Mouse (Mus musculus) embryonic facial prominence, embryonic 13.5 days (tissue): Measurements from ENCODE around the gene Leng9. TPM values are rescaled to one million over a fixed set of nuclear protein-coding genes. Genes with fewer than 3 reads are reported as not detected.

ENCODE experiments used
- ATAC-seq: fragments of 200-750 bp; cut with Nextera tagmentation; 2 replicates; pipeline ENCODE4 v1.8.0; 2017; ENCODE audit warnings: low read depth; ENCODE audit not compliant: insufficient number of reproducible peaks, insufficient read depth, low FRiP score, low TSS enrichment
- H3K27ac ChIP-seq: fragments of 300-500 bp; sonication (generic); 2 replicates; pipeline ENCODE4 v1.5.1; 2015; ENCODE audit warnings: moderate library complexity, mild to moderate bottlenecking, inconsistent platforms
- H3K27me3 ChIP-seq: fragments of 300-500 bp; sonication (generic); 2 replicates; pipeline ENCODE4 v1.6.1; 2015; ENCODE audit warnings: mild to moderate bottlenecking, inconsistent platforms
- H3K36me3 ChIP-seq: fragments of 300-500 bp; sonication (generic); 2 replicates; pipeline ENCODE4 v1.6.1; 2015; ENCODE audit warnings: mild to moderate bottlenecking, inconsistent platforms
- H3K4me1 ChIP-seq: fragments of 300-500 bp; sonication (generic); 2 replicates; pipeline ENCODE4 v1.6.1; 2015; ENCODE audit warnings: inconsistent platforms
- H3K4me2 ChIP-seq: fragments of 300-500 bp; sonication (generic); 2 replicates; pipeline ENCODE4 v1.6.1; 2015; ENCODE audit warnings: moderate library complexity, mild to moderate bottlenecking, inconsistent platforms
- H3K4me3 ChIP-seq: fragments of 300-500 bp; sonication (generic); 2 replicates; pipeline ENCODE4 v1.5.1; 2015; ENCODE audit warnings: mild to moderate bottlenecking, inconsistent platforms
- H3K9ac ChIP-seq: fragments of 300-500 bp; sonication (generic); 2 replicates; pipeline ENCODE4 v1.6.1; 2015; ENCODE audit warnings: mild to moderate bottlenecking, inconsistent platforms
- H3K9me3 ChIP-seq: fragments of 300-500 bp; sonication (generic); 2 replicates; pipeline ENCODE4 v1.6.1; 2016; ENCODE audit warnings: inconsistent platforms
- WGBS: fragments of 180-500 bp; shearing (Covaris S2); methylation state at CpG from one replicate; pipeline ENCODE4 v1.1.7; 2015; ENCODE audit warnings: mixed read lengths; 5-methylcytosine and 5-hydroxymethylcytosine counted together
- polyA plus RNA-seq: library from polyadenylated mRNA; unstranded; fragments of >200 nt; fragmentation: Nextera tagmentation; extraction: Ambion mirVana; gene quantifications from 2 replicates; pipeline ENCODE4 v1.2.1, GENCODE M21; 2015

Leng9 gene
- polyA plus RNA-seq, 1 experiment from 2014 or later: 5.4 TPM

GRCm38 (mm10) chr7:4142796-4143445 is 7.3 kb downstream of the Leng9 start:
- Histone ChIP-seq H3K9me3 (no peaks in the 10 kb centered on the region), H3K9ac (no peak overlapping the region), H3K36me3 (peaks cover 95% of the 10 kb centered on the region), H3K27ac (no peak overlapping the region), H3K4me2 (no peak overlapping the region), H3K4me3 (no peak overlapping the region), H3K4me1 (peaks cover 14% of the 10 kb centered on the region), H3K27me3 (no peaks in the 10 kb centered on the region)
- WGBS: 96% methylated on average over 10 of the region's 10 CpGs
- ATAC-seq: no peak

DNA sequence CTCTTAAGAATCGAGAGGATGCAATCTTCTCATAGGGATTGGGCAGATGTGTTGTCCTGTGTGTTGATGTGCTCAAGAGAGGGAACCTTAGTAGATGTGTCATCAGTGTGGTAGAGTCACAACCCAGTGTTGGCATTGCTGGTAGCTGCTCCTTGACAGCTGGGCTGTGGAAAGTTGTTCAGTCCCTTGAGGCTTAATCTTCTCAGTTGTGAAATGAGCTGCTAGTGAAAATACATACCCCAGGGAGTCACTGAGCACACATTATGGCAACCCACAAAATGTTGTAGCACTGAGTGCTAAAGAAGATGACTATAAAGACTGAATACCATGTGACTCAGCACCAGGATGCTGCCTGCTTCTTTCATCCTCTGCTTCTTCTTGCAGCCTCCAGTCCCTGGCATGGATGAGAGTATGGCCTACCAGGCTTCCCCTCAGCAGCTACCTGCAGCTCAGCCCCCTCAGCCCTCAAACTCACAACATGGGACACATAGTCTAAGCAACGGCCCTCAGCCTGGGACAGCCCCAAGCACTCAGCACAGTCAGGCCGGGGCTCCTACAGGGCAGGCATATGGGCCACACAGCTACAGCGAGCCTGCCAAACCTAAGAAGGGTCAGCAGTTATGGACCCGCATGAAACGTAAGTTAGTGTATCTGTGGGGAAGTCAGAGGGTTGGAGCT is 8.4 kb downstream of the Leng9 start:
- Histone ChIP-seq H3K27ac (no peak overlapping the region), H3K9ac (no peak overlapping the region), H3K27me3 (no peaks in the 10 kb centered on the region), H3K9me3 (no peaks in the 10 kb centered on the region), H3K4me3 (no peak overlapping the region), H3K4me2 (no peak overlapping the region), H3K36me3 (peaks cover 84% of the 10 kb centered on the region), H3K4me1 (peaks cover 13% of the 10 kb centered on the region)
- WGBS: 92% methylated on average over 6 of the region's 6 CpGs
- no peak for ATAC-seq

DNA sequence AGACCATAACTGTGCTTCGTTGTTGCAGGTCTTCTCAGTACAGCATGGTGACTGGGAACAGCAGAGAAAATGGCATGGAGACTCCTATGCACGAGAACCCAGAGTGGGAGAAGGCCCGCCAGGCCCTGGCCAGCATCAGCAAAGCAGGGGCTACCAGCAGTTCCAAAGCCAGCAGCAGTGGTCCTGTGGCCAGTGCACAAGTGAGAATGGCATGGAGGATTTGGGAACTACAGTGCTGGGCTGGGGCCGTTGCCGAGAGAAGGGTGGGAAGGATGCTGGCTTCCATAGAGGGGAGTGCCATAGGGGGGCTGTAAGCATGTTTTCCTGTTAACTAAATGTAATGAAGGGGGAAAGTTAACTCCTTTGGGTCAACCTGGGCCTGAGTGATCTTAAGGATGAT is 10.8 kb downstream of the Leng9 start:
- Histone ChIP-seq H3K9me3 (no peaks in the 10 kb centered on the region), H3K4me2 (no peak overlapping the region), H3K4me3 (no peak overlapping the region), H3K4me1 (peaks cover 13% of the 10 kb centered on the region), H3K27ac (no peak overlapping the region), H3K36me3 (peaks cover 60% of the 10 kb centered on the region), H3K27me3 (no peaks in the 10 kb centered on the region), H3K9ac (no peak overlapping the region)
- 92% methylated on average over 5 of the region's 5 CpGs for WGBS
- ATAC-seq: no peak

DNA sequence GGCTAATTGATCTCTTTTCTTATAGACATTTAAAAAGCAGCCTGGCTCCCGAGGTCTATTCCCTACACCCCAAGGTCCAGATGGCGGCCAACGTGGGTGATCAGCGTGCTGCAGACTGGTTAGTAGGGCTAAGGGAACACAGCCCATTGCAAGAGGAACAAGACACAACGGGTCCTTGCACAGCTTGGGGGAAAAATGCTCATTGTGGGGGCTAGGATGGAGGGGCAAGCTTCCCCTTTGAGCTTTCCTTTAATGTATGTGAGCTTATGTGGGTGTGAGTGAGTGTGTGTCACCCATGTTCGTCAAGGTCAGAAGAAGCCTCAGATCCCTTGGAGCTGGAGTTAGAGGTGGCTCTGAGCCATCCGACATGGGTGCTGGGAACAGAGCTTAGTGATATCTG is 11.5 kb downstream of the Leng9 start:
- H3K4me1 ChIP-seq: peaks cover 13% of the 10 kb centered on the region
- no peaks in the 10 kb centered on the region for H3K9me3 ChIP-seq
- H3K27me3 ChIP-seq: no peaks in the 10 kb centered on the region
- 92% methylated on average over 7 of the region's 7 CpGs for WGBS
- peaks cover 52% of the 10 kb centered on the region for H3K36me3 ChIP-seq
- H3K4me2 ChIP-seq: 0 out of 2 replicates have a peak overlapping the region, but pooled peaks have one; percentile 83
- no peak overlapping the region for H3K27ac ChIP-seq
- H3K4me3 ChIP-seq: no peak overlapping the region
- no peak for ATAC-seq
- H3K9ac ChIP-seq: 0 out of 2 replicates have a peak overlapping the region, but pooled peaks have one; percentile 91

GRCm38 (mm10) chr7:4138181-4138580 is 12.0 kb downstream of the Leng9 start:
- H3K36me3 ChIP-seq: peaks cover 47% of the 10 kb centered on the region
- H3K9me3 ChIP-seq: no peaks in the 10 kb centered on the region
- peak overlapping the region; percentile 95 for H3K4me3 ChIP-seq
- ATAC-seq: no peak
- peak overlapping the region; percentile 83 for H3K4me2 ChIP-seq
- H3K27ac ChIP-seq: no peak overlapping the region
- no peaks in the 10 kb centered on the region for H3K27me3 ChIP-seq
- 86% methylated on average over 2 of the region's 2 CpGs for WGBS
- H3K4me1 ChIP-seq: peaks cover 13% of the 10 kb centered on the region
- peak overlapping the region; percentile 91 for H3K9ac ChIP-seq

- ATAC-seq: no peak
- Histone ChIP-seq H3K27ac (no peak overlapping the region), H3K4me2 (peak overlapping the region; percentile 83), H3K36me3 (peaks cover 43% of the 10 kb centered on the region), H3K4me3 (peak overlapping the region; percentile 95), H3K9ac (peak overlapping the region; percentile 91), H3K4me1 (peaks cover 13% of the 10 kb centered on the region), H3K9me3 (no peaks in the 10 kb centered on the region), H3K27me3 (no peaks in the 10 kb centered on the region)
- WGBS: 51% methylated on average over 3 of the region's 3 CpGs
Observed at GRCm38 (mm10) chr7:4137746-4138145, 12.4 kb downstream of the Leng9 start.

DNA sequence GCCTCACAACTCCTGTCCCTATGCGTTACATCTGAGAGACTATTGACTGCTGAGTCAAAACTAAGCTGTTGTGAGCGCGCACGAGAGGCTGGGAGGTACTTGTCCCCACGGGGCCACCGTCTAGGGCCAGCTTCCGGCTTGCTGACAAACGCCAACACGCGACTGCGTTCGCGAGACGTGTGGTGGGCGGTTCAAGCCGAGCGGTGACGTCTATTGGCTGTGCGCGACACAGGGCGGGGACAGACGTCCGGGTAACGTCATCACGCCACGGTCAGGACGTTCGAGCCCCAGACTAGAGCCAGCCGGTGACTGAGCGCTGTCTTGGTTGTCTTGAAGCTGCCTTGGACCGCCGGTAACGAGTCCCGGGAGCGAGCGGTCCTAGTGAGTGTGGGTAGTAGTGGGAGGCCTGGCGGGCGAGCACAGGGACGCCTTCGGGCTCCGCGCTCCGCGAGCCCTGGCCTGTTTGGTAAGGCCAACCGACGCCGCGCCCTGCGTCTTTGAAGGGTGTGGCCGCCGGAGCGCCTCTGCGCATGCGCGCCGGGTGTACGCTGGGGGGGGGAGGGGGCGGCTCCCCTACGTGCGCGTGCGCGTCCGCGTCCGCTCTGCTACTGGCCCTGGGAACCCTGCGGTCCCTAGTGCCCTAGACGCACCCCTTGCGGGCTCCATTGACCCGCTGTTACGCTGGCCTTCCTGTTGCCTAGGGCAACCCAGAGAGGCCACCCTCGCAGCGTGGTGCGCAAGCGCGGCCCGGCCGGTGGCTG is 13.2 kb downstream of the Leng9 start, which contains the start of gene Leng8:
Gene Leng8 (plus strand): TSS at position 269 of the 761 bp plus-strand sequence.
- Histone ChIP-seq H3K4me3 (peak within 1 kb of the TSS; percentile 95), H3K9me3 (no peaks in the 10 kb centered on the region), H3K27me3 (no peaks in the 10 kb centered on the region), H3K4me1 (peaks cover 13% of the 10 kb centered on the region), H3K9ac (peak within 1 kb of the TSS; percentile 91), H3K36me3 (peaks cover 35% of the 10 kb centered on the region), H3K27ac (peak within 1 kb of the TSS; percentile 94), H3K4me2 (peak within 1 kb of the TSS; percentile 83)
- ATAC-seq: peak; percentile 96
- under 1% methylated on average over 59 of the region's 78 CpGs for WGBS

- Histone ChIP-seq H3K27me3 (no peaks in the 10 kb centered on the region), H3K36me3 (peaks cover 30% of the 10 kb centered on the region), H3K4me3 (peak overlapping the region; percentile 95), H3K4me1 (peaks cover 15% of the 10 kb centered on the region), H3K4me2 (peak overlapping the region; percentile 83), H3K9ac (peak overlapping the region; percentile 91), H3K27ac (peak overlapping the region; percentile 74), H3K9me3 (no peaks in the 10 kb centered on the region)
- ATAC-seq: peak; percentile 5; the same call in 1 of the 2 replicates
- WGBS: under 1% methylated on average over 16 of the region's 16 CpGs
Observed at GRCm38 (mm10) chr7:4136404-4136770, 13.8 kb downstream of the Leng9 start.

DNA sequence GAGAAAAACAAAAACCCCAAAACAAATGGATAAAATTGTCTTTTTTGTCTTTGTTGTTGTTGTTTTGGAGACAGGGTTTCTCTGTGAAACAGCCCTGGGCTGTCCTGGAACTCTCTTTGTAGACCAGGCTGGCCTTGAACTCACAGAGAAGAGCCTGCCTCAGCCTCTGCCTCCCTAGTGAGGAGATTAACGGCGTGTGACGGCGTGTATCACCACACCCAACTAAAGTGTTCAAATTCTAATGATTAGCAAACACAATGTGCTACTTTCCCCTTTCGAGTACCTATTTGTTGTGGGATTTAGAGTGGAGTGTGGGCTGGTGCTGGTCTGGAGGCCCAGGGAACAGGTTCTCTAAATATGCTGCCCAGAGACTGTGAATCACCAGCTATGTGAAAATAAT is 15.3 kb downstream of the Leng9 start:
- Histone ChIP-seq H3K4me2 (no peak overlapping the region), H3K27me3 (no peaks in the 10 kb centered on the region)
- WGBS: 90% methylated on average over 5 of the region's 5 CpGs

DNA sequence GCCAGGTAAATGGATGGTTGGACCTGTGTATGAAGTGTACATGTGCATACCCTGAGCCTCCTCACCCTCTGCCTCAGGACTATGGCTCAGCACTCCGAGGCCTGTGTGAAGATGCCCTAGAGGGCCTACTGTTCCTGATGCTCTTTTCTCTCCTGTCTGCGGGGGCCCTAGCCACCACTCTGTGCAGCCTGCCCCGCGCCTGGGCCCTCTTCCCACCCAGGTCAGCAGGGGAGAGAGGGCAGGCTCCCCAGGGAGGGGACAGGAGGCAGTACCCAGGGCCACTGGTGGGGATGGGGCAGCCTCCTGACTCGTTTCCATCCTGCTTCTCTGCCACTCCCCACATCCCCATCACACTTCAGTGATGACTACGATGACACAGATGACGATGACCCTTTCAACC is 17.2 kb downstream of the Leng9 start:
- peak overlapping the region; percentile 51 for H3K9ac ChIP-seq
- ATAC-seq: no peak

More for the DNA sequence above, 15.3 kb downstream of the Leng9 start:
- peaks cover 15% of the 10 kb centered on the region for H3K4me1 ChIP-seq
- peaks cover 15% of the 10 kb centered on the region for H3K36me3 ChIP-seq
- H3K9ac ChIP-seq: no peak overlapping the region
- no peak overlapping the region for H3K27ac ChIP-seq
- ATAC-seq: no peak
- no peak overlapping the region for H3K4me3 ChIP-seq
- no peaks in the 10 kb centered on the region for H3K9me3 ChIP-seq

GRCm38 (mm10) chr7:4132581-4132980 is 17.6 kb downstream of the Leng9 start:
- no peak for ATAC-seq
- H3K4me3 ChIP-seq: no peak overlapping the region
- no peaks in the 10 kb centered on the region for H3K27me3 ChIP-seq
- no peaks in the 10 kb centered on the region for H3K9me3 ChIP-seq
- no peaks in the 10 kb centered on the region for H3K36me3 ChIP-seq
- H3K27ac ChIP-seq: no peak overlapping the region
- peaks cover 3% of the 10 kb centered on the region for H3K4me1 ChIP-seq
- H3K9ac ChIP-seq: peak overlapping the region; percentile 51; the same call in 1 of the 2 replicates
- H3K4me2 ChIP-seq: no peak overlapping the region
- 96% methylated on average over 3 of the region's 3 CpGs for WGBS

More for the DNA sequence above, 17.2 kb downstream of the Leng9 start:
- Histone ChIP-seq H3K4me3 (no peak overlapping the region), H3K9me3 (no peaks in the 10 kb centered on the region), H3K4me1 (peaks cover 7% of the 10 kb centered on the region), H3K27me3 (no peaks in the 10 kb centered on the region), H3K4me2 (no peak overlapping the region), H3K36me3 (no peaks in the 10 kb centered on the region), H3K27ac (no peak overlapping the region)
- 88% methylated on average over 5 of the region's 7 CpGs for WGBS
